Mouse (Mus musculus) forebrain, embryonic 14.5 days (tissue): ENCODE data around the gene Gm28051. TPM values are rescaled to one million over a fixed set of nuclear protein-coding genes. Genes with fewer than 3 reads are reported as not detected.

Source experiments
- ATAC-seq: fragments of 200-750 bp; cut with Nextera tagmentation; 2 replicates; pipeline ENCODE4 v1.8.0; 2017; ENCODE audit warnings: mild to moderate bottlenecking, moderate library complexity
- DNase-seq: peaks from one replicate; pipeline ENCODE4 v3.0.0-alpha.2; 2015; ENCODE audit warnings: low spot score
- H3K27ac ChIP-seq: fragments of 300-500 bp; sonication (generic); 2 replicates; pipeline ENCODE4 v1.5.1; 2014; ENCODE audit warnings: low read depth, mild to moderate bottlenecking, control low read depth, low read length, moderate library complexity
- H3K27me3 ChIP-seq: fragments of 300-500 bp; sonication (generic); replicated peaks from 2 replicates; pipeline ENCODE4 v1.6.1; 2014; ENCODE audit warnings: low read length, control low read depth, mixed read lengths; ENCODE audit not compliant: control insufficient read depth, insufficient read depth
- H3K36me3 ChIP-seq: fragments of 300-500 bp; sonication (generic); 2 replicates; pipeline ENCODE4 v1.6.1; 2014; ENCODE audit warnings: low read length, control low read depth; ENCODE audit not compliant: control insufficient read depth, insufficient read depth
- H3K4me1 ChIP-seq: fragments of 300-500 bp; sonication (generic); 2 replicates; pipeline ENCODE4 v1.6.1; 2014; ENCODE audit warnings: antibody characterized with exemption, low read length, control low read depth; ENCODE audit not compliant: control insufficient read depth, insufficient read depth
- H3K4me2 ChIP-seq: fragments of 300-500 bp; sonication (generic); 2 replicates; pipeline ENCODE4 v1.6.1; 2014; ENCODE audit warnings: mild to moderate bottlenecking, control low read depth, low read length
- H3K4me3 ChIP-seq: fragments of 300-500 bp; sonication (generic); 2 replicates; pipeline ENCODE4 v1.5.1; 2014; ENCODE audit warnings: low read depth, low read length, control low read depth
- H3K9ac ChIP-seq: fragments of 300-500 bp; sonication (generic); 2 replicates; pipeline ENCODE4 v1.6.1; 2014; ENCODE audit warnings: mild to moderate bottlenecking, low read length, control low read depth, moderate library complexity
- H3K9me3 ChIP-seq: fragments of 300-500 bp; sonication (generic); replicated peaks from 2 replicates; pipeline ENCODE4 v1.6.1; 2016; ENCODE audit warnings: low read length, control low read depth, mixed read lengths; ENCODE audit not compliant: control insufficient read depth
- WGBS: fragments of 180-500 bp; shearing (Covaris S2); extraction: QIAGEN DNeasy Blood & Tissue Kit; methylation state at CpG from one replicate; pipeline ENCODE4 v1.1.7; 2014; 5-methylcytosine and 5-hydroxymethylcytosine counted together
- polyA plus RNA-seq: library from polyadenylated mRNA; unstranded; fragments of >200 nt; fragmentation: Nextera tagmentation; extraction: Ambion mirVana; gene quantifications from 2 replicates; pipeline ENCODE4 v1.2.1, GENCODE M21; 2014

Gm28051 gene
- polyA plus RNA-seq, 1 experiment from 2014 or later = not detected

DNA sequence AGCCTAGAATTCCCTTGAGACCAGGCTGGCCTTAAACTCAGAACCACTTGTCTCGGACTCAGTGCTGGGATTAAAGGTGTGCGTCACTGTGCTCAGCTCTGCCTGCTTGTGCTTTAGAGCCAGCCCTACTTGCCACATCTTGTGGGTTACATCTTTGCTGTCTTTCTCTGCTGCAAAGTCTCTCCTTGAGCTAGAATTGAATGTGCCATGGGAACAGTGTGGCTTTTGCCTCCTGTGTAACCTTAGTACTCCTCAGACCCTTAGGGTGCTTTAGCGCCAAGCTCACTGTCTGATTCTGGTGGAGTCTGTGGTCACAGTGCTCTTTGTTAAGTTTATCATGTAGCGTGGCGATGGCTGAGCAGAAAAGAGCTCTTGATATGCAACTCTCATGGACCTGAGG lies 15.1 kb upstream of the Gm28051 start:
- no peak overlapping the region for H3K27ac ChIP-seq
- no peak overlapping the region for H3K9ac ChIP-seq
- no peaks in the 10 kb centered on the region for H3K27me3 ChIP-seq
- peaks cover 93% of the 10 kb centered on the region for H3K36me3 ChIP-seq
- no peak overlapping the region for H3K4me3 ChIP-seq
- no peaks in the 10 kb centered on the region for H3K4me1 ChIP-seq
- no peaks in the 10 kb centered on the region for H3K9me3 ChIP-seq
- 95% methylated on average over 5 of the region's 5 CpGs for WGBS
- DNase-seq (no peak), ATAC-seq (no peak)
- no peak overlapping the region for H3K4me2 ChIP-seq

DNA sequence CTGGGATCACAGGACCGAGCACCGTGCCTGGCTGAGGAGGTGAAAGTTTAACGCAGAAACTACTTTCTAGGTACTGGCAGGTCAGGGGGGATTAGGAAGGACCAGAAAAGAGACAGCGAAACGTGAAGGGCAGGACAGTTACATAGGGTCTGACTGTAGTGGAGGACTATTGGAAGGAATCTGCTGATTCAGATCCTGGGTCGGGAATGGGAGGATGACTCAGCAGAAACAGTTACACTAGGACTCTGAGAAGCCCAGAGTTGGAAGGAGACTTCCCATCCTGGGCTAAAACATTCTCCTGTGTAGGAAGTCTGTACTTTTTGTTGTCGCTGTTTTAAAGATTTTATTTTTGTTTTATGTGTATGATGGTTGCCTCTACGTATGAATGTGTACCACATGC lies 14.0 kb upstream of the Gm28051 start:
- Histone ChIP-seq H3K27ac (no peak overlapping the region), H3K4me3 (no peak overlapping the region), H3K4me2 (no peak overlapping the region), H3K9ac (no peak overlapping the region), H3K27me3 (no peaks in the 10 kb centered on the region), H3K9me3 (no peaks in the 10 kb centered on the region), H3K36me3 (peaks cover 92% of the 10 kb centered on the region), H3K4me1 (no peaks in the 10 kb centered on the region)
- no peak for DNase-seq
- 97% methylated on average over 8 of the region's 8 CpGs for WGBS
- no peak for ATAC-seq

DNA sequence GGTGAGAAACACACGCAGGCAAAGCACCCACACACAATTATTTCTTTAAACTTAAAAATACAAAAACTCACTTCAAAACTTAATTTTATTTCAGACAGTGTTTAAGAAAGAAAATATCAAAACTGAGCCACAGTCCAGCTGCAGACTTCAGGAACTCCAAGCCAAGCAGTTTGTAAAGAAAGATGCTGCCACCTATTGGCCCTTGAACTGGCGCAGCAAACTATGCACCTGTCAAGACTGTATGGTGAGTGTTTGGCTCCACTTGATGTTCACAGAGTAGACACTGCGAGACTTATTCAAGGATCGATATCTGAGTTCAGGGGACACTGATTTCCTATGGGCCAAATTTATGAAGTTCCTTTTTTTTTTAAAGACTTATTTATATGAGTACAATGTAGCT lies 11.4 kb upstream of the Gm28051 start:
- Histone ChIP-seq H3K4me2 (no peak overlapping the region), H3K4me1 (no peaks in the 10 kb centered on the region), H3K9ac (no peak overlapping the region), H3K27me3 (no peaks in the 10 kb centered on the region), H3K9me3 (no peaks in the 10 kb centered on the region), H3K27ac (no peak overlapping the region), H3K4me3 (no peak overlapping the region), H3K36me3 (peaks cover 90% of the 10 kb centered on the region)
- no peak for ATAC-seq
- WGBS = 96% methylated on average over 4 of the region's 4 CpGs
- DNase-seq = no peak

DNA sequence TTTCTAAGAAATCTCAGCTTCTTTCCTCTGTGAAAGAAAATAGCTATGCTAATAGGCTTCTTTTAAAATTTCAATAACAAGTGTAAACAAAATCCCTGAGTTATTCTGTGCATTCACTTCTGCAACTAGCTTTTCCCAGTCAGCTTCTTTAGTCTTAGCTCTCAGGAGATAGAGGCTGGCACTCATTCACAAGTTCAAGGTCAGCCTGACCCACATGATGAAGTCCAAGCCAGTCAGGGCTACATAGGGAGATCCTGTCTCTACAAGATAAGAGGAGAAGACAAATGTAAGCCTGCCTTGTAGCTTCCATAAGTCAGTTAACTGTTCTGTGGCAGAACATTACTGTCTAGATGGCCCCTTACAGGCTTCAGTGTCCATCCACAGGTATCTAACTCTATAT lies 6.1 kb upstream of the Gm28051 start:
- no peaks in the 10 kb centered on the region for H3K9me3 ChIP-seq
- H3K36me3 ChIP-seq = peaks cover 51% of the 10 kb centered on the region
- no peak for DNase-seq
- no peak overlapping the region for H3K27ac ChIP-seq
- no peak for ATAC-seq
- no peak overlapping the region for H3K4me2 ChIP-seq
- H3K27me3 ChIP-seq = no peaks in the 10 kb centered on the region
- H3K4me1 ChIP-seq = peaks cover 6% of the 10 kb centered on the region
- no peak overlapping the region for H3K9ac ChIP-seq
- no peak overlapping the region for H3K4me3 ChIP-seq

DNA sequence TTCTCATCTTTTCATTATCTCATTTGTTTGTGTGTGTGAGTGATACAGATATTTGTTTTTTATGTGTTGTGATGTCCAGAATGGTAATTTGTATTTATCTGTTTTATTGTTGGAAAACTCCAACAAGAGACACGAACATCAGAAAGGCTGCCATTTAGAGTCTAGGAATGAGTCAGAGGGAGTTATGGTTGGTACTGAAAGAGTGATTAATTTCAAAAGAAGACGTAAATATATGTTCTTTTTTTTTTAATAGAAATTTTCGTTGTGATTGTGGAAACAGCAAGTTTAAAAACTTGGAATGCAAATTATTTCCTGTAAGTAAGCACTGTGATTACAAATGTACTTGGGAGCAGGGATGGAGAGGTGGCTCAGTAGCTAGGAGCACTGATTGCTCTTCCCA lies 4.1 kb upstream of the Gm28051 start:
- H3K4me3 ChIP-seq = no peak overlapping the region
- DNase-seq (no peak), ATAC-seq (no peak)
- peaks cover 34% of the 10 kb centered on the region for H3K36me3 ChIP-seq
- no peak overlapping the region for H3K4me2 ChIP-seq
- H3K27ac ChIP-seq = no peak overlapping the region
- peaks cover 9% of the 10 kb centered on the region for H3K4me1 ChIP-seq
- no peak overlapping the region for H3K9ac ChIP-seq
- WGBS = 89% methylated on average over 3 of the region's 3 CpGs
- no peaks in the 10 kb centered on the region for H3K9me3 ChIP-seq
- no peaks in the 10 kb centered on the region for H3K27me3 ChIP-seq

DNA sequence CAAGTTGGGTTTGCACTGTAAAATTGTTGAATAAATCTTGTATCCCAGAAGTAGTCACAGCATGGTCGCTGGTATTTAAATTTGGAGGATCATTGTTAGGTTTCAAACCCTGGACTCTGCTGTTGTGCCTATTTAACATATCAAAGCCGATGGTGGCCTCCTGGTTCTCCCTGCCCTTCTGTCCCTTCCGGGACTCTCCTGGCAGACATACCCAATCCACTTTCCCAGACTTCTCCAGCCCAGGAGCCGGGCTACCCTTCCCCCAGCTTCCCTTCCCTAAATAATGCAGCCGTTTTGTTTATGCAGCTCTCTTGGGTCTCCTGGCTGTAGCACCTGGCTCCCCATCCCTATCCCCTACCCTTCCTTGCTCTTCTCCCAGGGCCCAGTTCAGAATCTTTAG lies 1.4 kb upstream of the Gm28051 start:
- Histone ChIP-seq H3K27me3 (no peaks in the 10 kb centered on the region), H3K4me1 (peaks cover 9% of the 10 kb centered on the region), H3K36me3 (peaks cover 15% of the 10 kb centered on the region), H3K9ac (peak overlapping the region; percentile 84), H3K4me2 (peak overlapping the region; percentile 91), H3K4me3 (peak overlapping the region; percentile 80), H3K9me3 (no peaks in the 10 kb centered on the region), H3K27ac (no peak overlapping the region; the same call in 1 of the 2 replicates)
- ATAC-seq (no peak), DNase-seq (no peak)
- 2% methylated on average over 5 of the region's 5 CpGs for WGBS

DNA sequence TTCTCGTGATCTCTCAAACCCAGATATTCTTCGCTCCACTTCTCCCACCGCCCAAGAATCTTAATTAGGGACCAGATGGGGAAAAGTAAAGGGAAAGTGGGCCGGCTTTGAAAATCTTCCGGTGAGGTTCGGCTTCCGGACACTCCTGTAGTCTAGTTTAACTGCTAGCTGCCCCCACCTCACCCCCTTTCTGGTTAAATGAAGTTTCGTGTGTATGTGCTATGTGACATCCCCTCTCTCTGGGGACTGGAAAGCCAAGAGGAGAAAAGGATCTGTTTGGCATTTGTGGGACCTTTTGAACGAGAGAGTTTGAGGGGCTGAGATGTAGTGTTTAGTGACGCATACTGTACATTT lies 815 bp upstream of the Gm28051 start, which contains the start of gene Gm20604:
Gm20604 (minus strand) TSS at position 270 of the 354 bp plus-strand sequence.
- Histone ChIP-seq H3K4me2 (peak within 1 kb of the TSS; percentile 91), H3K4me1 (peaks cover 9% of the 10 kb centered on the region), H3K9ac (peak within 1 kb of the TSS; percentile 84), H3K9me3 (no peaks in the 10 kb centered on the region), H3K27ac (peak within 1 kb of the TSS; percentile 78), H3K36me3 (peaks cover 11% of the 10 kb centered on the region), H3K4me3 (peak within 1 kb of the TSS; percentile 80), H3K27me3 (no peaks in the 10 kb centered on the region)
- DNase-seq (no peak), ATAC-seq (no peak)
- under 1% methylated on average over 10 of the region's 10 CpGs for WGBS

DNA sequence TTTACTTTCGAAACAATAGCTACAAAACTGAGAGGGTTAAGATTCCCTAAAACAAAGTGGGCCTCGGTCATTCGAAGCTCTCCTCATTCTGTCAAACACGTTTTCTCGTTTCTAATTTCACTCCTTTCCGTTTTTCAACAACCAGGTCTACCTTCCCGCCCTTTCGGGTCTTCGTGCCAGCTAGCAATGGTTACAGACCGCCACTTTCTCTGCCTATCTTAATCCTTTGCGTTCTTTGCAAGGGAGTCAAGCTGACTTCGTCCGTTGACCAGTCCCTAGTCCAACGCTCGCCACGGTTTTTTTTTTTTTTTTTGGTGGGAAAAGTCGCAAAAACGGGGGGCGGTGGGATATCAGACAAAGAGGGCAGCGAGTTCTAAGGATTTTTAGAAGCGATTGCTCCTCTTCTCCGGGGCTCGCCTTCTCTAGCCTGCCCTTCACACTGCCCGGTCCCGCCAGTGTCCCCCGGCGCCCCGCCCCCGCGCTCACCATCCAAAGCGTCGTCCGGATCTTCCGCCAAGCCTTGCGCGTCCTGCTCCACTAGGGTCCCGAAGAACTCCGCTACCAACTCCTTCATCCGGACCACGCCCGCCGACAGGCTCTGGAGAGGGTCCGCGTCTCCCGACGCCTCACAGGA lies 393 bp downstream of the Gm28051 start:
- H3K4me2 ChIP-seq = peak overlapping the region; percentile 65
- no peaks in the 10 kb centered on the region for H3K27me3 ChIP-seq
- peaks cover 4% of the 10 kb centered on the region for H3K36me3 ChIP-seq
- DNase-seq (no peak), ATAC-seq (no peak)
- H3K9me3 ChIP-seq = no peaks in the 10 kb centered on the region
- WGBS = 2% methylated on average over 45 of the region's 46 CpGs
- H3K27ac ChIP-seq = peak overlapping the region; percentile 78
- peak overlapping the region; percentile 80 for H3K4me3 ChIP-seq
- peaks cover 9% of the 10 kb centered on the region for H3K4me1 ChIP-seq
- peak overlapping the region; percentile 74 for H3K9ac ChIP-seq

DNA sequence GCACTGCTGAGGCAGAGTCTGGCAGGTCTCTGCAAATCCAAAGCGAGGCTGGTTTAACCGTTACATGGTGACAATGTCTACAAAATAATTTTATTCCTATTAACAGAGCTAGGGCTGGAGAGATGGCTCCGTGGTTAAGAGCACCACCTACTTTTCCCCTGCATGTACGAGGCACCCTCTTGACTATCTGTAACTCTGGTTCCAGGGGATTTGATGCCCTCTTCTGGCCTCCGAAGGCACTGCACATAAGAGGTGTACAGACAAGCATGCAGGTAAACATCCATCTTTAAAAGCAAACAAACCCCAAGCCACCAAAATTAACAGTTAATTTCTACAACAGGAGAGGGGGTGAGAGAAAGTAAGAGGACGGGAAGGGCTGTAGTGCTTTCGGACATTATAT lies 1.3 kb downstream of the Gm28051 start:
- Histone ChIP-seq H3K27ac (no peak overlapping the region), H3K9me3 (no peaks in the 10 kb centered on the region), H3K36me3 (peaks cover 4% of the 10 kb centered on the region; the same call in 1 of the 2 replicates), H3K9ac (peak overlapping the region; percentile 74; the same call in 1 of the 2 replicates), H3K4me1 (peaks cover 9% of the 10 kb centered on the region), H3K27me3 (no peaks in the 10 kb centered on the region), H3K4me2 (peak overlapping the region; percentile 65), H3K4me3 (peak overlapping the region; percentile 80)
- ATAC-seq (no peak), DNase-seq (no peak)
- WGBS = 83% methylated on average over 7 of the region's 7 CpGs
